Mouse (Mus musculus): ENCODE measurements at regions not wholly inside any gene's neighbourhood (a gene's known extent, or its start where the extent isn't known, plus 50 kb on each side); places are given as distances from the start of the nearest gene placed in this dataset.

DNA sequence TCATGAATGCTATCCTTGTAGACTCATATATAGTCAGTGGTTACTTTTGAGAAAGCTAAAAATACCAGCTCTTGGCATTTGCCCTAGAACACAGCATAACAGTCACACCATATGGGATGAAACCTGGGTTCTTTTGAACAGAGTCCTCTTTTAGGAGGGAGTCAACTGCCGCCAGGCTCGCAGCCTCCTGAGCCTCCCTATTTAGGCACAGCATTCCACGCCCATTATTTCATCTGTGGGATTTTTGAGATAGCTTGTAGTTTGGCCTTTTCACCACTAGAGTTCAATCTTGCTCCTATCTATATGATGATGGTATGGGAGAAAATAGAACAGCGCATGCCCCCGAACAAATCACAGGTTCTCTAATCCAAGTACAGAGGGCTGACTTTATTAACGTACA lies 100.4 kb downstream of the Kbtbd8 start:
- H3K27ac ChIP-seq (ENCODE audit: insufficient read depth, low read depth, low read length): no peak overlapping the region
- no peak overlapping the region for H3K4me3 ChIP-seq (ENCODE audit: insufficient read depth, low read depth, low read length)
- 29% methylated on average over 6 of the region's 6 CpGs for WGBS
- H3K4me1 ChIP-seq (ENCODE audit: control insufficient read depth, insufficient read depth, low read length): no peaks in the 10 kb centered on the region
- TF ChIP-seq POLR2A (IDR thresholded peaks at IDR 0.05; ENCODE audit: insufficient read depth, low read depth, low read length) (no peak), CTCF (IDR thresholded peaks at IDR 0.05; ENCODE audit: insufficient read depth, low read depth, low read length) (no peak)

DNA sequence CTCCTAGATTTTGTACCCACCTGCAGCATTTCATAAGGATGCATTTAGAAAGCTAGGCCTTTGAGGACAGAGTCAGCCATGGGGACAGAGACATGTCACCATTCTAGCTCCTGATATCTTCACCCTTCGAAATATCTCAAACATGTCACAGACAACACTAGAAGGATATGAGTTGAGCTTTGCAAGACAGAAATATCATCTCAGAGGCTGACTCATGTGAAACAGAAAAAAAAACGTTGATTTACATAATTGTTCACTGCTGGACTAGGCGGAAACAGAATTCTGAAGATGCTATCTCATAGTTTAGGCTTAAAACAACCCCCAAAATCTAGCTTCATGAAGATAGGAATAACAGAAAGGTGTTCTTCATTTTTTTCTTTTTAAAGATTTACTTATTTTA lies 101.8 kb downstream of the Kbtbd8 start:
- no peak overlapping the region for H3K27ac ChIP-seq (ENCODE audit: insufficient read depth, low read depth, low read length)
- WGBS: 78% methylated on average over 3 of the region's 3 CpGs
- H3K4me3 ChIP-seq (ENCODE audit: insufficient read depth, low read depth, low read length): no peak overlapping the region
- H3K4me1 ChIP-seq (ENCODE audit: control insufficient read depth, insufficient read depth, low read length): no peaks in the 10 kb centered on the region
- TF ChIP-seq CTCF (IDR thresholded peaks at IDR 0.05; ENCODE audit: insufficient read depth, low read depth, low read length): no peak
- TF ChIP-seq POLR2A (IDR thresholded peaks at IDR 0.05; ENCODE audit: insufficient read depth, low read depth, low read length): no peak

DNA sequence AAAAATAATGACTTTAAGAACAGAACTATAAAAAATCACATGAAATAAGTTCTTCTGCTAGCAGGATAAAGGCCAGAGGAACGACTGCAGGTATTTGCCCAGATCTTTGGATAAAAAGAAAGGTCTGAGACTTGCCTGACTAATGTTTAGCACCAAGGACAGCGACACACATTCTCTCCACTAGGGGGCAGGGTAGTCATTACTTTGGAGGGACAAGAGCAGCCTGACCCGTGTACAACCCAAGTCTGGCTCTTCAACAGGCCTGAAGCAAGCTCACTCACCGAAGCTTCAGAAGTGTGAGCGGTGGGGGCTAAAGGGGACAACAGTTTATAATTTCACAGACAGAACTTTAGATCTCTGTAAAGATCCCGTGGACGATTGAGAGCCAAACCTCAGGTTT lies 98.4 kb upstream of the Gm10234 start:
- peak; percentile 39; the same call in 1 of the 2 replicates for TF ChIP-seq CTCF (IDR thresholded peaks at IDR 0.05; ENCODE audit: insufficient read depth, low read depth, low read length)
- TF ChIP-seq POLR2A (IDR thresholded peaks at IDR 0.05; ENCODE audit: insufficient read depth, low read depth, low read length): no peak
- H3K4me3 ChIP-seq (ENCODE audit: insufficient read depth, low read depth, low read length): no peak overlapping the region
- 26% methylated on average over 7 of the region's 7 CpGs for WGBS
- H3K27ac ChIP-seq (ENCODE audit: insufficient read depth, low read depth, low read length): no peak overlapping the region
- H3K4me1 ChIP-seq (ENCODE audit: control insufficient read depth, insufficient read depth, low read length): no peaks in the 10 kb centered on the region

DNA sequence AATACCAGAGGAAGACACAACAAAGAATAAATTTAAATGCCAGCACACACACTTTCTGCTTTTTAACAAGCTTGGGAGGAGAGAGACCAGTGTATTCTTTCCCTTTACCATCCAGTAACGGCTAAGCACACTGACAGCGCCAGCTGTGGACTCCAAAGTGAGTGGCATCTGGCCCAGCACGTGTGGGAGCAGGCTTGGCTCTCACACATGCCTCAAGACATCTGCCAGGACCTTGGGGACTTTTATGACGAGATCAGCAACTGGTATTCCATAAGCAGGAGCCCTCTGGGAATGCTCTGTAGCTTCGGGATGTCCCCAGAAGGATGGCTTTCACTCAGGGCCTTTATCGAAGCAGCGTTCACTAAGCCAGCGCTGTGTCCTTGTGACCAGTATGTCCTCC lies 92.0 kb upstream of the Gm10234 start:
- Histone ChIP-seq H3K27ac (ENCODE audit: insufficient read depth, low read depth, low read length) (no peak overlapping the region), H3K4me3 (ENCODE audit: insufficient read depth, low read depth, low read length) (no peak overlapping the region), H3K4me1 (ENCODE audit: control insufficient read depth, insufficient read depth, low read length) (no peaks in the 10 kb centered on the region)
- TF ChIP-seq CTCF (IDR thresholded peaks at IDR 0.05; ENCODE audit: insufficient read depth, low read depth, low read length) (no peak), POLR2A (IDR thresholded peaks at IDR 0.05; ENCODE audit: insufficient read depth, low read depth, low read length) (no peak)
- 78% methylated on average over 8 of the region's 8 CpGs for WGBS

DNA sequence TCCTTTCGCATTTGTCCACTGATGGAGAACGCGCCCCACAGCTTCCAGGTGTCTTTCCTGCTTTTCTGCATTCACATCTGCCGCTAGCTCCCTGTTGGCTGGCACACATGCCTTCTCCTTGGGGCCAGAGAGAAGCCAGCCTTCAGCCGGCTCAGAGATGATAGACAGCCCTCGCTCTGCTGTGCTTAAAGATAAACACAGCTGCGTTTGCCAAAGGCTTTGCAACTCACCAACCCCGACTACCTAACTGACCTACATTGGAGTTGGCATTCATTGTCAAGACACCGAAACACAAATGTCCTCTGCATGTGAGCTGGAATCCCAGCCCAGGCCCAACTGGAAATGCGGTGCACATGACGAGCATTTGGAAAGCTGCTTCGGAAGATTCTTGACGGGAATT lies 87.2 kb upstream of the Gm10234 start:
- Histone ChIP-seq H3K27ac (ENCODE audit: insufficient read depth, low read depth, low read length) (no peak overlapping the region), H3K4me3 (ENCODE audit: insufficient read depth, low read depth, low read length) (no peak overlapping the region), H3K4me1 (ENCODE audit: control insufficient read depth, insufficient read depth, low read length) (no peaks in the 10 kb centered on the region)
- whole genome bisulfite sequencing: 64% methylated on average over 13 of the region's 13 CpGs
- TF ChIP-seq CTCF (IDR thresholded peaks at IDR 0.05; ENCODE audit: insufficient read depth, low read depth, low read length) (no peak), POLR2A (IDR thresholded peaks at IDR 0.05; ENCODE audit: insufficient read depth, low read depth, low read length) (no peak)

DNA sequence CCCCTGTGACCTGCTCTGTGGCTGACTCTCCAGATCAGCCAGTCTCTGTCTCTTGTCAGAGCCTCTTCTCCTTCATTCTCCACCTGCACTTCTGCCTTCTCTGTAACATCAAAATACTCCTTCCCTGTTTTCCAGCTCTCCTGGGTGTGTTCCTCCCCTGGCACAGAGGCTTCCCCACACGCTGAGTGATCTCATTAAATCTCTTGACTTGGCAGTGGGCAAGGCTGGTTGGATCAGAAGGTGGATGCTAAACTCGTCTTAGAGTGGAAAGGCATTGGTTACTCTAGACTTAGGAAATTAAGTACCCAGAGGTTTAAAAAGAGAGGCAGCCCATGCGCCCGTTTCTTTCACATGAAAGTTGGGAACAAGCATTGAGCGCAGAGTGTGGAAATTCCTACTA lies 78.3 kb upstream of the Gm10234 start:
- Histone ChIP-seq H3K27ac (ENCODE audit: insufficient read depth, low read depth, low read length) (no peak overlapping the region), H3K4me3 (ENCODE audit: insufficient read depth, low read depth, low read length) (no peak overlapping the region), H3K4me1 (ENCODE audit: control insufficient read depth, insufficient read depth, low read length) (no peaks in the 10 kb centered on the region)
- 68% methylated on average over 5 of the region's 5 CpGs for WGBS
- no peak for TF ChIP-seq POLR2A (IDR thresholded peaks at IDR 0.05; ENCODE audit: insufficient read depth, low read depth, low read length)
- TF ChIP-seq CTCF (IDR thresholded peaks at IDR 0.05; ENCODE audit: insufficient read depth, low read depth, low read length): no peak

DNA sequence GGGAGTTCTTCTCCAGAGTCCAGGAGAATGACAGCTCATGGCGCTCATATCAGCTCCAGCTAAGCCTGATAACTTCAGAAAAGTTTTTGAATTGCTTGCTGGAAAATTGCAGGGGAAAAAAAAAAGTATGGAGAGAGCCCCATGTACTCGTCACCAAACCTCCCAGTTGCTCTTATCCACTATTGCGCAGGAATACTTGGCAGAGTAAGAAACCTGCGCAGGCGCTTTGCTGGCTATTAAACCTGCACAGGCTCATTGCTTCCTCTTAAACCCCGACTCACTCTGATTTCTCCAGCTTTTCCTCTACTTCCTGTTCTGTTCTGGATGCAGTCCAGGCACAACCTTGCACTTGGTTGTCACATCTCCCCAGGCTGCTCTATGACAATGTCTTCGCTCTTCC lies 77.0 kb upstream of the Gm10234 start:
- Histone ChIP-seq H3K27ac (ENCODE audit: insufficient read depth, low read depth, low read length) (no peak overlapping the region), H3K4me3 (ENCODE audit: insufficient read depth, low read depth, low read length) (no peak overlapping the region), H3K4me1 (ENCODE audit: control insufficient read depth, insufficient read depth, low read length) (no peaks in the 10 kb centered on the region)
- TF ChIP-seq POLR2A (IDR thresholded peaks at IDR 0.05; ENCODE audit: insufficient read depth, low read depth, low read length): no peak
- no peak for TF ChIP-seq CTCF (IDR thresholded peaks at IDR 0.05; ENCODE audit: insufficient read depth, low read depth, low read length)
- 89% methylated on average over 7 of the region's 7 CpGs for WGBS

DNA sequence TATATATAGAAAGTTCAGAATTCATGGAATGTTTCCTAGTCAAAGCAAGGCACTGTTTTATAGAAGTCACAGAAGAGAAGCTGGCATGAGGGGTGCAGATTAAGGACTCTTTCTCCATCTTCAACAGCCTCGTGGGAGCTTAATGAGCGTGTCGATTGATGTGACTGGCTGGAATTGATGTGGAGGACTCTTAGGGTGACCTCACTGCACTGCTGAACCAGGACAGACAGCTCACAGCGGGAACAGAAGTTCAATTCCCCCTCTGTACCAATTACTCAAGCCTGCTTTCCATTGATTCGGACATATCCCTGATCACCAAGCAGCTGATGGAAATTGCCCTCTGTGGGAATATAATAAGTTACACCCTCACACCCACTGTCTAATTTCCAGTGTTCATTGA lies 65.6 kb upstream of the Gm10234 start:
- Histone ChIP-seq H3K27ac (ENCODE audit: insufficient read depth, low read depth, low read length) (no peak overlapping the region), H3K4me1 (ENCODE audit: control insufficient read depth, insufficient read depth, low read length) (no peaks in the 10 kb centered on the region), H3K4me3 (ENCODE audit: insufficient read depth, low read depth, low read length) (no peak overlapping the region)
- TF ChIP-seq CTCF (IDR thresholded peaks at IDR 0.05; ENCODE audit: insufficient read depth, low read depth, low read length) (no peak), POLR2A (IDR thresholded peaks at IDR 0.05; ENCODE audit: insufficient read depth, low read depth, low read length) (no peak)
- 58% methylated on average over 5 of the region's 5 CpGs for WGBS

DNA sequence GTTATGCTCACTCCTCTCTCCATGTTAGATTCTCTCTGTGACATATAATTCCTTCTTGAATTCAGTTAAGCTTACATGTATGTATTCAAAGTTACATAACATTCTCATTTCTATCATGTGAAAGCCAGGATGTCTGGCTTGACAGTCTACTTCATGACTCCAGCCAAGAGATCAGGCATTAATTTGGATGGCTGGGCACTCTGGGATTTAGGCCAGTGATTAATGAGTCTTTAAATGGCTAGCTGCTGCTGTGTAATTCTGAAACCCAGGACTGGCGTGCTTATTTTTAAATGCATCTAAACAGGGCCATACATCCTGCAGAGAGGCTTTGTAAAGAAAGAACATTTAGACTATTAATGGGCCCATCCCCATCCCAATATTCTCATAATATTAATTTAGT lies 60.9 kb upstream of the Gm10234 start:
- TF ChIP-seq POLR2A (IDR thresholded peaks at IDR 0.05; ENCODE audit: insufficient read depth, low read depth, low read length) (no peak), CTCF (IDR thresholded peaks at IDR 0.05; ENCODE audit: insufficient read depth, low read depth, low read length) (no peak)
- WGBS: 55% methylated on average over 1 of the region's 1 CpGs
- Histone ChIP-seq H3K4me1 (ENCODE audit: control insufficient read depth, insufficient read depth, low read length) (no peaks in the 10 kb centered on the region), H3K27ac (ENCODE audit: insufficient read depth, low read depth, low read length) (no peak overlapping the region), H3K4me3 (ENCODE audit: insufficient read depth, low read depth, low read length) (no peak overlapping the region)

All from olfactory bulb, adult 2 months (tissue).